Mouse (Mus musculus) inflammation-experienced regulatory T-cells, adult 6 months (primary cell): ENCODE data around the gene Erc2. TPM values are rescaled to one million over a fixed set of nuclear protein-coding genes. Genes with fewer than 3 reads are reported as not detected.

Experiments
- ATAC-seq: one replicate; pipeline ENCODE4 v1.8.0; 2017
- polyA plus RNA-seq, 3 experiments: library from polyadenylated mRNA; unstranded; fragments of 100-300 nt; shearing (Covaris generic); gene quantifications; one replicate each; pipeline ENCODE4 v1.2.1; 2017

Gene Erc2
- polyA plus RNA-seq, 3 experiments from 2014 or later, result 0.27 TPM; not detected in 2

- ATAC-seq, result no peak
Measured at GRCm38 (mm10) chr14:28206303-28206702, 584.1 kb downstream of the Erc2 start.

GRCm38 (mm10) chr14:28225550-28225949 lies 603.3 kb downstream of the Erc2 start:
- no peak for ATAC-seq

- no peak for ATAC-seq
Measured at GRCm38 (mm10) chr14:28230563-28230962, 608.3 kb downstream of the Erc2 start.

- ATAC-seq, result no peak
Measured at GRCm38 (mm10) chr14:28231241-28231640, 609.0 kb downstream of the Erc2 start.

GRCm38 (mm10) chr14:28238336-28239048 lies 616.3 kb downstream of the Erc2 start:
- ATAC-seq, result no peak

- no peak for ATAC-seq
Measured at GRCm38 (mm10) chr14:28240111-28240510, 617.9 kb downstream of the Erc2 start.

- ATAC-seq, result no peak
Measured at GRCm38 (mm10) chr14:28242743-28243142, 620.5 kb downstream of the Erc2 start.

- no peak for ATAC-seq
Measured at GRCm38 (mm10) chr14:28243474-28243873, 621.2 kb downstream of the Erc2 start.

- no peak for ATAC-seq
Measured at GRCm38 (mm10) chr14:28262706-28263105, 640.5 kb downstream of the Erc2 start.

- ATAC-seq, result no peak
Measured at GRCm38 (mm10) chr14:28267367-28267766, 645.1 kb downstream of the Erc2 start.

- no peak for ATAC-seq
Measured at GRCm38 (mm10) chr14:28271846-28272245, 649.6 kb downstream of the Erc2 start.

GRCm38 (mm10) chr14:28273669-28274068 lies 651.4 kb downstream of the Erc2 start:
- no peak for ATAC-seq

- ATAC-seq, result no peak
Measured at GRCm38 (mm10) chr14:28274826-28275225, 652.6 kb downstream of the Erc2 start.

GRCm38 (mm10) chr14:28278951-28279350 lies 656.7 kb downstream of the Erc2 start:
- ATAC-seq, result no peak

GRCm38 (mm10) chr14:28280376-28280775 lies 658.1 kb downstream of the Erc2 start:
- ATAC-seq, result no peak

GRCm38 (mm10) chr14:28283319-28284095 lies 661.3 kb downstream of the Erc2 start:
- ATAC-seq, result no peak

- no peak for ATAC-seq
Measured at GRCm38 (mm10) chr14:28286511-28286910, 664.3 kb downstream of the Erc2 start.

- no peak for ATAC-seq
Measured at GRCm38 (mm10) chr14:28288196-28288595, 666.0 kb downstream of the Erc2 start.

- no peak for ATAC-seq
Measured at GRCm38 (mm10) chr14:28288926-28289325, 666.7 kb downstream of the Erc2 start.

GRCm38 (mm10) chr14:28293921-28294320 lies 671.7 kb downstream of the Erc2 start:
- no peak for ATAC-seq

- ATAC-seq, result no peak
Measured at GRCm38 (mm10) chr14:28295145-28295544, 672.9 kb downstream of the Erc2 start.

GRCm38 (mm10) chr14:28300095-28300494 lies 677.9 kb downstream of the Erc2 start:
- no peak for ATAC-seq

- ATAC-seq, result no peak
Measured at GRCm38 (mm10) chr14:28301251-28301650, 679.0 kb downstream of the Erc2 start.

GRCm38 (mm10) chr14:28304131-28304530 lies 681.9 kb downstream of the Erc2 start:
- ATAC-seq, result no peak
